Mouse (Mus musculus): ENCODE measurements at regions not wholly inside any gene's neighbourhood (a gene's known extent, or its start where the extent isn't known, plus 50 kb on each side); places are given as distances from the start of the nearest gene placed in this dataset.

GRCm38 (mm10) chr3:100773237-100773636 lies 52.0 kb upstream of the Vtcn1 start:
- H3K9me3 ChIP-seq (replicated peaks; ENCODE audit: control insufficient read depth, insufficient read depth, low read length, poor library complexity, severe bottlenecking), result no peaks in the 10 kb centered on the region
- TF ChIP-seq POLR2A (IDR thresholded peaks at IDR 0.05; ENCODE audit: insufficient read depth, low read length) (no peak), CTCF (IDR thresholded peaks at IDR 0.05; ENCODE audit: low read depth, low read length) (no peak), EP300 (IDR thresholded peaks at IDR 0.05; ENCODE audit: insufficient read depth, low read depth, low read length) (peak; percentile 60; the same call in 1 of the 2 replicates)

GRCm38 (mm10) chr3:100771363-100771762 lies 53.9 kb upstream of the Vtcn1 start:
- Histone ChIP-seq H3K4me3 (ENCODE audit: low read depth, low read length) (no peak overlapping the region), H3K9me3 (replicated peaks; ENCODE audit: control insufficient read depth, insufficient read depth, low read length, poor library complexity, severe bottlenecking) (no peaks in the 10 kb centered on the region), H3K27ac (ENCODE audit: insufficient read depth, low read length) (no peak overlapping the region), H3K4me1 (ENCODE audit: control insufficient read depth, insufficient read depth, low read length) (no peaks in the 10 kb centered on the region), H3K36me3 (ENCODE audit: control insufficient read depth, insufficient read depth, low read length, poor library complexity, severe bottlenecking) (no peaks in the 10 kb centered on the region), H3K27me3 (ENCODE audit: control insufficient read depth, insufficient read depth, low read length, poor library complexity, severe bottlenecking) (no peaks in the 10 kb centered on the region), H3K9ac (ENCODE audit: low read depth, poor library complexity, severe bottlenecking) (no peak overlapping the region)
- TF ChIP-seq POLR2A (IDR thresholded peaks at IDR 0.05; ENCODE audit: insufficient read depth, low read length) (no peak), EP300 (IDR thresholded peaks at IDR 0.05; ENCODE audit: insufficient read depth, low read depth, low read length) (no peak), CTCF (IDR thresholded peaks at IDR 0.05; ENCODE audit: low read depth, low read length) (no peak)

More at GRCm38 (mm10) chr3:100773237-100773636, 52.0 kb upstream of the Vtcn1 start:
- Histone ChIP-seq H3K9ac (ENCODE audit: low read depth, poor library complexity, severe bottlenecking) (no peak overlapping the region), H3K4me1 (ENCODE audit: control insufficient read depth, insufficient read depth, low read length) (no peaks in the 10 kb centered on the region), H3K27ac (ENCODE audit: insufficient read depth, low read length) (no peak overlapping the region), H3K27me3 (ENCODE audit: control insufficient read depth, insufficient read depth, low read length, poor library complexity, severe bottlenecking) (0 out of 2 replicates have a peak, but pooled peaks cover 2% of the 10 kb centered on the region), H3K36me3 (ENCODE audit: control insufficient read depth, insufficient read depth, low read length, poor library complexity, severe bottlenecking) (no peaks in the 10 kb centered on the region), H3K4me3 (ENCODE audit: low read depth, low read length) (no peak overlapping the region)

- no peaks in the 10 kb centered on the region for H3K36me3 ChIP-seq (ENCODE audit: control insufficient read depth, insufficient read depth, low read length, poor library complexity, severe bottlenecking)
- no peak overlapping the region for H3K27ac ChIP-seq (ENCODE audit: insufficient read depth, low read length)
- H3K27me3 ChIP-seq (ENCODE audit: control insufficient read depth, insufficient read depth, low read length, poor library complexity, severe bottlenecking), result no peaks in the 10 kb centered on the region
- TF ChIP-seq CTCF (IDR thresholded peaks at IDR 0.05; ENCODE audit: low read depth, low read length) (no peak), EP300 (IDR thresholded peaks at IDR 0.05; ENCODE audit: insufficient read depth, low read depth, low read length) (no peak), POLR2A (IDR thresholded peaks at IDR 0.05; ENCODE audit: insufficient read depth, low read length) (no peak)
- H3K4me1 ChIP-seq (ENCODE audit: control insufficient read depth, insufficient read depth, low read length), result no peaks in the 10 kb centered on the region
- no peaks in the 10 kb centered on the region for H3K9me3 ChIP-seq (replicated peaks; ENCODE audit: control insufficient read depth, insufficient read depth, low read length, poor library complexity, severe bottlenecking)
- no peak overlapping the region for H3K9ac ChIP-seq (ENCODE audit: low read depth, poor library complexity, severe bottlenecking)
- no peak overlapping the region for H3K4me3 ChIP-seq (ENCODE audit: low read depth, low read length)
These were observed 54.4 kb upstream of the Vtcn1 start for GRCm38 (mm10) chr3:100770841-100771240.

DNA sequence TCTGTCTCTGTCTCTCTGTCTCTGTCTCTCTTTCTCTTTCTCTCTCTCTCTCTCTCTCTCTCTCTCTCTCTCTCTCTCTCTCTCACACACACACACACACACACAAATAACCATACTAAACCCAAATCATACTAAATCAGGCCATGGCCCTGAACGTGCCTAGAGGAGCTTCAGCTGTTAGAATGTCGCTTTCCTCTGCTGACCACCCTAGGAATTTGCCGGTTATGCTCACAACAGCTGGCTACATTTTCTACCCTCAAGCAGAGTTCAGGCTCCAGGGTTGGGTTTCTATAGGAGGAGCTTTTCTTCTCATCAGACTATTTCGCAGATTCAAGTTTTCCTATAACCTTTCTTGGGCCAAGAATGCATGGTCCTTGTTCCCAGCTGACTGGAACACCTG lies 56.1 kb upstream of the Vtcn1 start:
- no peak overlapping the region for H3K27ac ChIP-seq (ENCODE audit: insufficient read depth, low read length)
- H3K9ac ChIP-seq (ENCODE audit: low read depth, poor library complexity, severe bottlenecking), result no peak overlapping the region
- no peak for TF ChIP-seq EP300 (IDR thresholded peaks at IDR 0.05; ENCODE audit: insufficient read depth, low read depth, low read length)
- no peak for TF ChIP-seq POLR2A (IDR thresholded peaks at IDR 0.05; ENCODE audit: insufficient read depth, low read length)
- no peak for TF ChIP-seq CTCF (IDR thresholded peaks at IDR 0.05; ENCODE audit: low read depth, low read length)
- no peaks in the 10 kb centered on the region for H3K27me3 ChIP-seq (ENCODE audit: control insufficient read depth, insufficient read depth, low read length, poor library complexity, severe bottlenecking)
- H3K36me3 ChIP-seq (ENCODE audit: control insufficient read depth, insufficient read depth, low read length, poor library complexity, severe bottlenecking), result no peaks in the 10 kb centered on the region
- no peaks in the 10 kb centered on the region for H3K4me1 ChIP-seq (ENCODE audit: control insufficient read depth, insufficient read depth, low read length)
- H3K4me3 ChIP-seq (ENCODE audit: low read depth, low read length), result no peak overlapping the region
- no peaks in the 10 kb centered on the region for H3K9me3 ChIP-seq (replicated peaks; ENCODE audit: control insufficient read depth, insufficient read depth, low read length, poor library complexity, severe bottlenecking)

- TF ChIP-seq CTCF (IDR thresholded peaks at IDR 0.05; ENCODE audit: low read depth, low read length) (no peak), EP300 (IDR thresholded peaks at IDR 0.05; ENCODE audit: insufficient read depth, low read depth, low read length) (no peak), POLR2A (IDR thresholded peaks at IDR 0.05; ENCODE audit: insufficient read depth, low read length) (no peak)
- H3K27ac ChIP-seq (ENCODE audit: insufficient read depth, low read length), result no peak overlapping the region
- no peaks in the 10 kb centered on the region for H3K27me3 ChIP-seq (ENCODE audit: control insufficient read depth, insufficient read depth, low read length, poor library complexity, severe bottlenecking)
- H3K36me3 ChIP-seq (ENCODE audit: control insufficient read depth, insufficient read depth, low read length, poor library complexity, severe bottlenecking), result no peaks in the 10 kb centered on the region
- H3K9me3 ChIP-seq (replicated peaks; ENCODE audit: control insufficient read depth, insufficient read depth, low read length, poor library complexity, severe bottlenecking), result no peaks in the 10 kb centered on the region
- no peaks in the 10 kb centered on the region for H3K4me1 ChIP-seq (ENCODE audit: control insufficient read depth, insufficient read depth, low read length)
- no peak overlapping the region for H3K4me3 ChIP-seq (ENCODE audit: low read depth, low read length)
- 0 out of 2 replicates have a peak overlapping the region, but pooled peaks have one; percentile 7 for H3K9ac ChIP-seq (ENCODE audit: low read depth, poor library complexity, severe bottlenecking)
These were observed 57.1 kb upstream of the Vtcn1 start for GRCm38 (mm10) chr3:100768170-100768624.

DNA sequence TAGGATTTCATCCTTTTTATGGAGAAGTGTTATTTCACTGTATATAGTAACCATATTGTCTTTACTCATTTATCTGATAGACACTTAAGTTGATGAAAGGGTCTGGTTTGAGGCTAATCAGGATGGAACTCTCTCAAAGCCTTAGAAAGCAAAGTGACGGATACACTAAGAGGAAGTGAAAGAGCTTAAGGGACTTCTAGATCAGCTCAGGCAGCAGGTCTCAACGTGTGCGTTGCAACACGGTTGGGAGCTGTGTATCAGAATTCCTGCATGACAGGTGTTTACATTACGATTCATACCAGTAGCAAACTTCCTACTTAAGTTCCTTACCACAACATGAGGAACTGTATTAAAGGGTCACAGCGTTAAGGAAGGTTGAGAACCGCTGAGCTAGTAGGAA lies 59.9 kb upstream of the Vtcn1 start:
- Histone ChIP-seq H3K36me3 (ENCODE audit: control insufficient read depth, insufficient read depth, low read length, poor library complexity, severe bottlenecking) (no peaks in the 10 kb centered on the region), H3K27me3 (ENCODE audit: control insufficient read depth, insufficient read depth, low read length, poor library complexity, severe bottlenecking) (no peaks in the 10 kb centered on the region), H3K27ac (ENCODE audit: insufficient read depth, low read length) (no peak overlapping the region), H3K4me3 (ENCODE audit: low read depth, low read length) (no peak overlapping the region), H3K9ac (ENCODE audit: low read depth, poor library complexity, severe bottlenecking) (no peak overlapping the region), H3K4me1 (ENCODE audit: control insufficient read depth, insufficient read depth, low read length) (no peaks in the 10 kb centered on the region), H3K9me3 (replicated peaks; ENCODE audit: control insufficient read depth, insufficient read depth, low read length, poor library complexity, severe bottlenecking) (no peaks in the 10 kb centered on the region)
- no peak for TF ChIP-seq CTCF (IDR thresholded peaks at IDR 0.05; ENCODE audit: low read depth, low read length)
- TF ChIP-seq POLR2A (IDR thresholded peaks at IDR 0.05; ENCODE audit: insufficient read depth, low read length), result no peak
- TF ChIP-seq EP300 (IDR thresholded peaks at IDR 0.05; ENCODE audit: insufficient read depth, low read depth, low read length), result no peak
